Mouse (Mus musculus) R1 (cell line): Measurements from ENCODE around the gene Zcchc9.

Experiments
- DNase-seq: peaks from one replicate; pipeline ENCODE4 v3.0.0-alpha.2; 2018; ENCODE audit warnings: low read depth, low spot score

The Zcchc9 gene

GRCm38 (mm10) chr13:91761654-91762445, 45.7 kb downstream of the Zcchc9 start:
- DNase-seq: no peak

GRCm38 (mm10) chr13:91760302-91761050, 47.0 kb downstream of the Zcchc9 start:
- DNase-seq: no peak

GRCm38 (mm10) chr13:91759791-91760190, 47.7 kb downstream of the Zcchc9 start:
- no peak for DNase-seq

GRCm38 (mm10) chr13:91758316-91759048, 49.0 kb downstream of the Zcchc9 start:
- no peak for DNase-seq

GRCm38 (mm10) chr13:91756230-91756629, 51.3 kb downstream of the Zcchc9 start:
- no peak for DNase-seq

GRCm38 (mm10) chr13:91754762-91755161, 52.7 kb downstream of the Zcchc9 start:
- no peak for DNase-seq

GRCm38 (mm10) chr13:91753724-91754123, 53.8 kb downstream of the Zcchc9 start:
- DNase-seq: no peak

- no peak for DNase-seq
These were observed 57.5 kb downstream of the Zcchc9 start for GRCm38 (mm10) chr13:91749981-91750380.

GRCm38 (mm10) chr13:91748401-91748800, 59.1 kb downstream of the Zcchc9 start:
- no peak for DNase-seq
